Mouse (Mus musculus): ENCODE measurements at regions not wholly inside any gene's neighbourhood (a gene's known extent, or its start where the extent isn't known, plus 50 kb on each side); places are given as distances from the start of the nearest gene placed in this dataset.
A peak's percentile ranks its signal among the peaks of the same experiment; 100 is the strongest.

- ATAC-seq (ENCODE audit: insufficient number of reproducible peaks, insufficient read depth, low FRiP score, low read depth), result no peak
- Histone ChIP-seq H3K9ac (replicated peaks; ENCODE audit: low read depth, low read length) (no peak overlapping the region), H3K27ac (ENCODE audit: low read length) (no peak overlapping the region), H3K27me3 (ENCODE audit: control insufficient read depth, insufficient read depth, low read length) (no peaks in the 10 kb centered on the region), H3K4me2 (replicated peaks; ENCODE audit: low read depth, low read length) (no peak overlapping the region), H3K36me3 (ENCODE audit: control insufficient read depth, insufficient read depth, low read length) (no peaks in the 10 kb centered on the region), H3K9me3 (ENCODE audit: control insufficient read depth, low read depth, low read length) (no peaks in the 10 kb centered on the region), H3K4me1 (ENCODE audit: control insufficient read depth, insufficient read depth, low read length) (no peaks in the 10 kb centered on the region), H3K4me3 (ENCODE audit: low read depth, low read length) (no peak overlapping the region)
- 80% methylated on average over 6 of the region's 6 CpGs for WGBS
These were observed 63.2 kb upstream of the Elk3 start for GRCm38 (mm10) chr10:93373954-93374689.

GRCm38 (mm10) chr10:93374690-93374994 is 63.7 kb upstream of the Elk3 start:
- no peak overlapping the region for H3K27ac ChIP-seq (ENCODE audit: low read length)
- 90% methylated on average over 2 of the region's 2 CpGs for WGBS
- ATAC-seq (ENCODE audit: insufficient number of reproducible peaks, insufficient read depth, low FRiP score, low read depth), result no peak
- H3K9me3 ChIP-seq (ENCODE audit: control insufficient read depth, low read depth, low read length), result no peaks in the 10 kb centered on the region
- H3K4me1 ChIP-seq (ENCODE audit: control insufficient read depth, insufficient read depth, low read length), result no peaks in the 10 kb centered on the region
- no peak overlapping the region for H3K4me2 ChIP-seq (replicated peaks; ENCODE audit: low read depth, low read length)
- H3K36me3 ChIP-seq (ENCODE audit: control insufficient read depth, insufficient read depth, low read length), result no peaks in the 10 kb centered on the region
- H3K27me3 ChIP-seq (ENCODE audit: control insufficient read depth, insufficient read depth, low read length), result no peaks in the 10 kb centered on the region
- H3K4me3 ChIP-seq (ENCODE audit: low read depth, low read length), result no peak overlapping the region
- H3K9ac ChIP-seq (replicated peaks; ENCODE audit: low read depth, low read length), result no peak overlapping the region

- no peaks in the 10 kb centered on the region for H3K4me1 ChIP-seq (ENCODE audit: control insufficient read depth, insufficient read depth, low read length)
- no peak overlapping the region for H3K4me3 ChIP-seq (ENCODE audit: low read depth, low read length)
- no peak for ATAC-seq (ENCODE audit: insufficient number of reproducible peaks, insufficient read depth, low FRiP score, low read depth)
- 44% methylated on average over 13 of the region's 13 CpGs for WGBS
- H3K36me3 ChIP-seq (ENCODE audit: control insufficient read depth, insufficient read depth, low read length), result no peaks in the 10 kb centered on the region
- no peak overlapping the region for H3K27ac ChIP-seq (ENCODE audit: low read length)
- H3K27me3 ChIP-seq (ENCODE audit: control insufficient read depth, insufficient read depth, low read length), result no peaks in the 10 kb centered on the region
- no peak overlapping the region for H3K4me2 ChIP-seq (replicated peaks; ENCODE audit: low read depth, low read length)
- no peaks in the 10 kb centered on the region for H3K9me3 ChIP-seq (ENCODE audit: control insufficient read depth, low read depth, low read length)
- H3K9ac ChIP-seq (replicated peaks; ENCODE audit: low read depth, low read length), result no peak overlapping the region
These were observed 64.2 kb upstream of the Elk3 start for GRCm38 (mm10) chr10:93375007-93375711.

- Histone ChIP-seq H3K4me2 (replicated peaks; ENCODE audit: low read depth, low read length) (no peak overlapping the region), H3K9ac (replicated peaks; ENCODE audit: low read depth, low read length) (no peak overlapping the region), H3K4me1 (ENCODE audit: control insufficient read depth, insufficient read depth, low read length) (no peaks in the 10 kb centered on the region), H3K36me3 (ENCODE audit: control insufficient read depth, insufficient read depth, low read length) (no peaks in the 10 kb centered on the region), H3K4me3 (ENCODE audit: low read depth, low read length) (no peak overlapping the region), H3K9me3 (ENCODE audit: control insufficient read depth, low read depth, low read length) (no peaks in the 10 kb centered on the region), H3K27me3 (ENCODE audit: control insufficient read depth, insufficient read depth, low read length) (no peaks in the 10 kb centered on the region), H3K27ac (ENCODE audit: low read length) (peak overlapping the region; percentile 35; the same call in 1 of the 2 replicates)
- 64% methylated on average over 4 of the region's 4 CpGs for WGBS
- ATAC-seq (ENCODE audit: insufficient number of reproducible peaks, insufficient read depth, low FRiP score, low read depth), result no peak
These were observed 64.8 kb upstream of the Elk3 start for GRCm38 (mm10) chr10:93375771-93376170.

- H3K4me3 ChIP-seq (ENCODE audit: low read depth, low read length), result no peak overlapping the region
- WGBS, result 71% methylated on average over 7 of the region's 7 CpGs
- H3K4me1 ChIP-seq (ENCODE audit: control insufficient read depth, insufficient read depth, low read length), result no peaks in the 10 kb centered on the region
- no peaks in the 10 kb centered on the region for H3K27me3 ChIP-seq (ENCODE audit: control insufficient read depth, insufficient read depth, low read length)
- no peaks in the 10 kb centered on the region for H3K36me3 ChIP-seq (ENCODE audit: control insufficient read depth, insufficient read depth, low read length)
- no peak overlapping the region for H3K9ac ChIP-seq (replicated peaks; ENCODE audit: low read depth, low read length)
- no peak for ATAC-seq (ENCODE audit: insufficient number of reproducible peaks, insufficient read depth, low FRiP score, low read depth)
- no peak overlapping the region for H3K4me2 ChIP-seq (replicated peaks; ENCODE audit: low read depth, low read length)
- H3K9me3 ChIP-seq (ENCODE audit: control insufficient read depth, low read depth, low read length), result no peaks in the 10 kb centered on the region
- H3K27ac ChIP-seq (ENCODE audit: low read length), result no peak overlapping the region
These were observed 65.6 kb upstream of the Elk3 start for GRCm38 (mm10) chr10:93376457-93376941.

GRCm38 (mm10) chr10:93389276-93389675 is 63.9 kb upstream of the Lta4h start:
- 89% methylated on average over 6 of the region's 6 CpGs for WGBS
- H3K9ac ChIP-seq (replicated peaks; ENCODE audit: low read depth, low read length), result no peak overlapping the region

GRCm38 (mm10) chr10:93391296-93391695 is 61.9 kb upstream of the Lta4h start:
- H3K4me2 ChIP-seq (replicated peaks; ENCODE audit: low read depth, low read length), result no peak overlapping the region
- peak overlapping the region; percentile 30; the same call in 1 of the 2 replicates for H3K27ac ChIP-seq (ENCODE audit: low read length)
- no peak overlapping the region for H3K9ac ChIP-seq (replicated peaks; ENCODE audit: low read depth, low read length)
- H3K36me3 ChIP-seq (ENCODE audit: control insufficient read depth, insufficient read depth, low read length), result no peaks in the 10 kb centered on the region
- no peaks in the 10 kb centered on the region for H3K27me3 ChIP-seq (ENCODE audit: control insufficient read depth, insufficient read depth, low read length)
- ATAC-seq (ENCODE audit: insufficient number of reproducible peaks, insufficient read depth, low FRiP score, low read depth), result no peak
- WGBS, result 57% methylated on average over 5 of the region's 5 CpGs
- H3K9me3 ChIP-seq (ENCODE audit: control insufficient read depth, low read depth, low read length), result no peaks in the 10 kb centered on the region
- no peaks in the 10 kb centered on the region for H3K4me1 ChIP-seq (ENCODE audit: control insufficient read depth, insufficient read depth, low read length)
- H3K4me3 ChIP-seq (ENCODE audit: low read depth, low read length), result no peak overlapping the region

More at GRCm38 (mm10) chr10:93389276-93389675, 63.9 kb upstream of the Lta4h start:
- Histone ChIP-seq H3K9me3 (ENCODE audit: control insufficient read depth, low read depth, low read length) (no peaks in the 10 kb centered on the region), H3K4me2 (replicated peaks; ENCODE audit: low read depth, low read length) (no peak overlapping the region), H3K27me3 (ENCODE audit: control insufficient read depth, insufficient read depth, low read length) (no peaks in the 10 kb centered on the region), H3K36me3 (ENCODE audit: control insufficient read depth, insufficient read depth, low read length) (no peaks in the 10 kb centered on the region), H3K4me3 (ENCODE audit: low read depth, low read length) (no peak overlapping the region), H3K27ac (ENCODE audit: low read length) (no peak overlapping the region), H3K4me1 (ENCODE audit: control insufficient read depth, insufficient read depth, low read length) (no peaks in the 10 kb centered on the region)
- no peak for ATAC-seq (ENCODE audit: insufficient number of reproducible peaks, insufficient read depth, low FRiP score, low read depth)

- no peaks in the 10 kb centered on the region for H3K9me3 ChIP-seq (ENCODE audit: control insufficient read depth, low read depth, low read length)
- no peak overlapping the region for H3K9ac ChIP-seq (replicated peaks; ENCODE audit: low read depth, low read length)
- H3K27ac ChIP-seq (ENCODE audit: low read length), result no peak overlapping the region
- H3K4me2 ChIP-seq (replicated peaks; ENCODE audit: low read depth, low read length), result no peak overlapping the region
- no peaks in the 10 kb centered on the region for H3K36me3 ChIP-seq (ENCODE audit: control insufficient read depth, insufficient read depth, low read length)
- H3K27me3 ChIP-seq (ENCODE audit: control insufficient read depth, insufficient read depth, low read length), result no peaks in the 10 kb centered on the region
- ATAC-seq (ENCODE audit: insufficient number of reproducible peaks, insufficient read depth, low FRiP score, low read depth), result no peak
- WGBS, result 70% methylated on average over 1 of the region's 1 CpGs
- H3K4me1 ChIP-seq (ENCODE audit: control insufficient read depth, insufficient read depth, low read length), result no peaks in the 10 kb centered on the region
- H3K4me3 ChIP-seq (ENCODE audit: low read depth, low read length), result no peak overlapping the region
These were observed 59.3 kb upstream of the Lta4h start for GRCm38 (mm10) chr10:93393902-93394301.

Data from stomach, embryonic 14.5 days (tissue).